Mouse (Mus musculus) macrophage (primary cell): ENCODE measurements around the gene Cel. TPM values are rescaled to one million over a fixed set of nuclear protein-coding genes. Genes with fewer than 3 reads are reported as not detected.

Source experiments
- H3K27ac ChIP-seq: fragments of 350-480 bp; formaldehyde crosslinking; 2 replicates; pipeline ENCODE4 v1.9.0; 2021
- H3K36me3 ChIP-seq: fragments of 350-480 bp; formaldehyde crosslinking; 2 replicates; pipeline ENCODE4 v1.9.0; 2021; ENCODE audit errors: inconsistent target
- H3K4me3 ChIP-seq: fragments of 350-480 bp; formaldehyde crosslinking; 2 replicates; pipeline ENCODE4 v1.9.0; 2021; ENCODE audit errors: inconsistent target
- H3K79me2 ChIP-seq: fragments of 350-480 bp; formaldehyde crosslinking; 2 replicates; pipeline ENCODE4 v1.9.0; 2021; ENCODE audit errors: inconsistent target
- WGBS: methylation state at CpG from one replicate; pipeline ENCODE4 v1.1.7; 2026; ENCODE audit warnings: inconsistent platforms; ENCODE audit not compliant: missing documents; 5-methylcytosine and 5-hydroxymethylcytosine counted together
- polyA plus RNA-seq: library from polyadenylated mRNA; stranded (reverse); fragments of 250-400 nt; gene quantifications from 3 replicates; pipeline ENCODE4 v1.2.4, GENCODE M21; 2018; ENCODE audit warnings: inconsistent platforms
- total RNA-seq, 78 experiments: library from RNA; depleted of rRNA; stranded (reverse); fragments of 250-400 nt; gene quantifications; 1 replicate in 9 of 78; 2 replicates in 24 of 78; 3 replicates in 43 of 78; 4 replicates in 2 of 78; pipeline ENCODE4 v1.2.4; 2018; ENCODE audit warnings: inconsistent platforms in 56 of 78

Cel gene
- total RNA-seq (2018; cell fraction: chromatin; rRNA removed) = not detected
- total RNA-seq (2018; cell fraction: cytosol; rRNA removed) = not detected
- under 1 TPM in 1 of 26 experiments, not detected in 25; 0.30 TPM for total RNA-seq (2018; cell fraction: nucleus; rRNA removed)
- not detected in 3 replicates for polyA plus RNA-seq

- WGBS = 84% methylated on average over 6 of the region's 6 CpGs
- no peak within 1 kb of the TSS for H3K4me3 ChIP-seq
- peaks cover 21% of the 10 kb centered on the region for H3K36me3 ChIP-seq
- no peaks in the 10 kb centered on the region for H3K79me2 ChIP-seq
- no peak within 1 kb of the TSS for H3K27ac ChIP-seq
These were observed at the start of gene Cel for GRCm38 (mm10) chr2:28563303-28563702. Gene Cel (minus strand): TSS chr2:28563403.

DNA sequence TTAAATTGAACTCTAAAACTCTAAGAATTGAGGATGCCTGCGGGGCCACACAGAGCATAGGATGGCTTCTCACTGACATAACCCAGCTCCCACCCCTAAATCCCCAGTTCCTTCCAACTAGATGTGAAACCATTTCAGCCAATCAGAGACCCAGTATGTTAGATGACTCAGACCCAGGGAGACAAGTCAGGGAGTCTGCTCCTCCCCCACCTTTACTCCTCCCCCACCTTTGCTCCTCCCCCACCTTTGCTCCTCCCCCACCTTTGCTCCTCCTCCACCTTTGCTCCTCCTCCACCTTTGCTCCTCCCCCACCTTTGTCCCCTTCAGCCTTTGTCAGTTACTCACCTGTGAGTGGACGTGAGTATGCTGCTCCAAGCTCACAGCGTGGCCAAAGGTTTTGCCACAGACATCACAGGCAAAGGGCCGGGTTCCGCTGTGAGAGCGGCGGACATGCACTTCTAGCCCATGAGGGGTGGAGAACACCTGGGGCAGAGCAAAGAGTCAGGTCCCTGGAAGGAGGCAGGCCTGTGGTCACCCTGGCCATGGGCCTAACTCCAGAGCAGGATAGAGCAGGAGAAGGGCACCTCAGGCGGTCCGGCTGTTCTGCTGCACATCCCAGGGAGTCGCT, 49.3 kb upstream of the Cel start:
- no peaks in the 10 kb centered on the region for H3K79me2 ChIP-seq
- H3K36me3 ChIP-seq = no peaks in the 10 kb centered on the region
- no peak overlapping the region for H3K4me3 ChIP-seq
- H3K27ac ChIP-seq = no peak overlapping the region
- 97% methylated on average over 10 of the region's 10 CpGs for WGBS

DNA sequence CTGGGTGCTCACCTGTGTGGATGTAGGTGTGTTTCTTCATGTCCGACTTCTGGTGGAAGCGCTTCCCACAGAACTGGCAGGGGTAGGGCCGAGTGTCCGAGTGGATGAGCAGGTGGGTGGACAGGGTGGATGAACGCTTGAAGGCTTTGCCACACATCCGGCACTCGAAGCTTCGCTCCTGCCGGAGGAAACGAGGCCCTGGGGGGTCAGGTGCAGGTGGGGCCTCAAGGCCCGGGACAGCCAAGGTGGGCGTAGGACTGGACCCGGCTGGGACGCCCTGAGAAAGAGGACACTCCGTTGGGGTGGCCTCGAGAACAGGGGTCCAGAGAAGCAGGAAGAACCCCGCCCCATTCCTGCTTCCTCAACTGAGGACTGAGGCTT, 48.2 kb upstream of the Cel start:
- Histone ChIP-seq H3K4me3 (no peak overlapping the region), H3K36me3 (no peaks in the 10 kb centered on the region), H3K27ac (no peak overlapping the region), H3K79me2 (no peaks in the 10 kb centered on the region)
- whole genome bisulfite sequencing = 84% methylated on average over 17 of the region's 17 CpGs

- Histone ChIP-seq H3K36me3 (no peaks in the 10 kb centered on the region), H3K27ac (no peak overlapping the region), H3K4me3 (no peak overlapping the region), H3K79me2 (no peaks in the 10 kb centered on the region)
- WGBS = 97% methylated on average over 12 of the region's 12 CpGs
These were observed 47.7 kb upstream of the Cel start for GRCm38 (mm10) chr2:28610716-28611406.

GRCm38 (mm10) chr2:28609851-28610250, 46.6 kb upstream of the Cel start:
- WGBS = 92% methylated on average over 10 of the region's 10 CpGs
- Histone ChIP-seq H3K4me3 (no peak overlapping the region), H3K27ac (no peak overlapping the region), H3K79me2 (no peaks in the 10 kb centered on the region), H3K36me3 (no peaks in the 10 kb centered on the region)

GRCm38 (mm10) chr2:28607341-28608165, 44.4 kb upstream of the Cel start:
- 83% methylated on average over 10 of the region's 10 CpGs for WGBS
- Histone ChIP-seq H3K27ac (no peak overlapping the region), H3K36me3 (no peaks in the 10 kb centered on the region), H3K79me2 (no peaks in the 10 kb centered on the region), H3K4me3 (no peak overlapping the region)

- no peak overlapping the region for H3K27ac ChIP-seq
- no peaks in the 10 kb centered on the region for H3K36me3 ChIP-seq
- no peak overlapping the region for H3K4me3 ChIP-seq
- 80% methylated on average over 7 of the region's 8 CpGs for WGBS
- H3K79me2 ChIP-seq = no peaks in the 10 kb centered on the region
These were observed 43.6 kb upstream of the Cel start for GRCm38 (mm10) chr2:28606601-28607340.

DNA sequence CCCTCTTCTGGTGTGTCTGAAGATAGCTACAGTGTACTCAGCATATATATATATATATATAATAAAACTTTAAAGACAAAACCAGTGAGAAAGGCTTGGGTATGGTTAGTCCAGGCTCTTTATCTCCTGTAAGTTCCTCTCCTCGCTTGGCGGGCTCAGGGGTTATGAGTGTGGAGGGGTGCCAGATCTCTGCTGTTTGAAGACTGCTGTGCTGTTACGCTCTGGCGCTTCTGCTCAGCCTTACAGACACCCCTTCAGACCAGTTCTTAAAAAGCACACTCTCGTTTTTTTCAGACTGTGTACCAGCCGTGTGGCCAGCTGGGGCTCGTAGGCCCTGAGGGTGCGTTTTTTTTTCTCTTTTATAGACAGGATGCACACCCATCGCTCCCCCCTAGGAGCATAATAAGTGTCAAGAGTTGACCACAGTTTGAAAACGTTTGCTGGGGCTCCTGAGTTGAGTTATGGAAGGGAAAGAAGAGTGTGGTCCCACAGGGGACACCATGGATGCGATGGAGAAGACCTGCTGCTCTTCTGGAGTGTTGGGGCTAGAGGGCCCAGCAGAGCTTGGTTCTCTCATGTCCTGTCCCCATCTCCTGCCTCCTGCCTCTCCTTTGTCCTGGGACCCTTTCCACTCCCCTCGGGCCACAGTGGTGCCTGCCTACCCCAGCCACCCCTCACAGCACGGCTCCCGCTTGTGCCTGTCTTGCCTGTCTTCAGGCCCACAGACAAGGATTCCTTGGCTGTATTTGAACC, 42.8 kb upstream of the Cel start:
- Histone ChIP-seq H3K4me3 (no peak overlapping the region), H3K27ac (no peak overlapping the region), H3K36me3 (no peaks in the 10 kb centered on the region), H3K79me2 (no peaks in the 10 kb centered on the region)
- 48% methylated on average over 14 of the region's 14 CpGs for WGBS

- H3K4me3 ChIP-seq = no peak overlapping the region
- no peak overlapping the region for H3K27ac ChIP-seq
- H3K79me2 ChIP-seq = no peaks in the 10 kb centered on the region
- no peaks in the 10 kb centered on the region for H3K36me3 ChIP-seq
- WGBS = 89% methylated on average over 5 of the region's 5 CpGs
These were observed 40.3 kb upstream of the Cel start for GRCm38 (mm10) chr2:28603542-28603941.

GRCm38 (mm10) chr2:28601720-28602590, 38.8 kb upstream of the Cel start:
- no peaks in the 10 kb centered on the region for H3K36me3 ChIP-seq
- WGBS = 79% methylated on average over 12 of the region's 12 CpGs
- no peak overlapping the region for H3K4me3 ChIP-seq
- no peaks in the 10 kb centered on the region for H3K79me2 ChIP-seq
- no peak overlapping the region for H3K27ac ChIP-seq

DNA sequence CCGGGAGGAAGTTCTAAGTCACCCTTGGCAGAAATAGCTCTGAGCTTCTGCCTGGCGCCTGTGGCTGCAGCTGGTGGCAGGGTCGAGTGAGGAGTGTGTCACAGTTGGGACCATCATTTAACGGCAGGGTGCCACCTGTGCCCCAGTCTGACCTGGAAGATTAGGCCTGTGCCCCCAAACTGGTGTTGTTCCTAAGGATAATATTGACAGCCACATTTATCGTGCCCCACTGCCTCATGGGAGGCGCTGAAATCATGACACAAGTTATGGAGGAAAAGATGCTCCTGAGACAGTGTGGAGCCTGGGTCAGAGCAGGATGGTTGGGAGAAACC, 36.3 kb upstream of the Cel start:
- no peak overlapping the region for H3K27ac ChIP-seq
- no peaks in the 10 kb centered on the region for H3K36me3 ChIP-seq
- no peaks in the 10 kb centered on the region for H3K79me2 ChIP-seq
- no peak overlapping the region for H3K4me3 ChIP-seq
- WGBS = 25% methylated on average over 6 of the region's 6 CpGs

GRCm38 (mm10) chr2:28598692-28599568, 35.7 kb upstream of the Cel start:
- no peaks in the 10 kb centered on the region for H3K36me3 ChIP-seq
- WGBS = 38% methylated on average over 12 of the region's 12 CpGs
- no peaks in the 10 kb centered on the region for H3K79me2 ChIP-seq
- H3K4me3 ChIP-seq = no peak overlapping the region
- no peak overlapping the region for H3K27ac ChIP-seq
